Mouse (Mus musculus): ENCODE results near the gene Appbp2.
A peak's percentile ranks its signal among the peaks of the same experiment; 100 is the strongest.

Gene Appbp2

DNA sequence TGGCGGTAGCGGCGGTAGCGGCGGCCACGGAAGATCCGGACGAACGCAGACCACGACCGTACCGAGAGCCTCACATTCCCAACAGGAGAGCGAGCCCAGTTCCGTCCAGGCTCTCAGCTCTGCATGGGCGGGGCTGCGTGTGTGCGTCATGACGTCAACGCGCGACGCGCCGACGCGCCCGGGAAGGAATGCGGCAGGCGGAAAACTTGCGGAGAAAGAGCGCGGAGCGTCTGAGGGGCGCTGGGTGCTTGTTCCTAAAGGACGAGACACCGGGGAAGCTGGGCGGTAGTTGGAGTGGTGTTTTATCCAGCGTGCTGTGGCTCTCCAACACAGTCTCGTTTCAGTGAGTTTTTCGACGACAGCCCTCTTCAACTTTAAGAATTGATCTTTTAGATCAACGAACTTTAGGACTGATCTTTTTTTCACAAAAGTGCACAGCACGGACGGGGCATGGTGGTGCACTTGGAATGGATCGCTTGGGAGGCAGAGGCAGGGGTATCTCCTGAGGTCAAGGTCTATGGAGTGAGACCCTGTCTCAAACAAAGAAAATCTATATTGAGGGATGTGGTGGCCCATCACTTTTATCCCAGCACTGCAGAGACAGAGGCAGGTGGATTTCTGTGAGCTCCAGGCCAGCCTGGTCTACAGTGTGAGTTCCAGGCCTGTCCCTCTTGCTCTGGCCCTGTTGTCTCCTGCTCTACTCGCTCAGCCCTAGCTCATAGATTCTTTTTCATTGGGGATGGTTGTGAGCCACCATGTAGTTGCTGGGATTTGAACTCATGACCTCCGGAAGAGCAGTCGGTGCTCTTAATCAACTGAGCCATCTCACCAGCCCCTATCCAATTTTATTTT, at the start of gene Appbp2:
TSS of gene Appbp2 (minus strand) at position 141 of the 852 bp plus-strand sequence.
- peak; percentile 87 for DNase-seq (ENCODE audit: low read depth)

- no peak for DNase-seq (ENCODE audit: low read depth)
These were observed 46.4 kb upstream of the Appbp2 start for GRCm38 (mm10) chr11:85281219-85281878.

GRCm38 (mm10) chr11:85278175-85278574, 43.2 kb upstream of the Appbp2 start:
- DNase-seq (ENCODE audit: low read depth): no peak

GRCm38 (mm10) chr11:85277609-85278008, 42.7 kb upstream of the Appbp2 start:
- DNase-seq (ENCODE audit: low read depth): no peak

DNA sequence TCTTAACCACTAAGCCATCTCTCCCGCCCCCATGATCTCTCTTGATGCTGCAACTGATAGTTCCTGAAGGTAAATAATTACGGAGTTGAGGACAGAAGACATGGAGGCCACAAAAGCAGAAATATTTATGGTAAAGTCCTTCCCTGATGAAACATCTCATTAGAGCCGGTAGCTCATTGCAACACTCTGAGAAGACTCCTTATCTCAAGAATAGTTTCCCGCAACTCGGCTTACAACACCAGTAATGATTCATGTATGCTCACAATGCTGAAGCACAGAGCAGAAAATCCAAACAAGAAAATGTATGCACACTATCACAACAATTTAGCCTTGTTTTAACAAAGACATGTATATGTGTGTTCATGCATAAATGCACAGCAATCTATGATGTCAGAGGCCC, 40.2 kb upstream of the Appbp2 start:
- DNase-seq (ENCODE audit: low read depth): no peak

GRCm38 (mm10) chr11:85273299-85273698, 38.4 kb upstream of the Appbp2 start:
- DNase-seq (ENCODE audit: low read depth): no peak

DNA sequence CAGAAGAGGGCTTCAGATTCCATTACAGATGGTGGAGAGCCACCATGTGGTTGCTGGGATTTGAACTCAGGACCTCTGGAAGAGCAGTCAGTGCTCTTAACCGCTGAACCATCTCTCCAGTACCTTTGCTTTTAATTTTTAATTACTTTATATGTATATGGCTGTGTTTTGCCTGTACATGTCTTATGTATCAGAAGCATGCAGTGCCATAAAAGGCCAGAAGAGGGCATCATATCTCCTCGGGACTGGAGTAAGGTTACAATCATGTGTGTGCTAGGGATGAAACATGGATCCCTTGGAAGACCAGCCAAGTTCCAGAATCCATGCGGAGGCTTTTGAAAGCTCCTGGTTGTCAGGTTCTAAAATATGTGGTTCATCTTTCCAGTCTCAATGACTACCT, 35.7 kb upstream of the Appbp2 start:
- peak; percentile 59 for DNase-seq (ENCODE audit: low read depth)

DNA sequence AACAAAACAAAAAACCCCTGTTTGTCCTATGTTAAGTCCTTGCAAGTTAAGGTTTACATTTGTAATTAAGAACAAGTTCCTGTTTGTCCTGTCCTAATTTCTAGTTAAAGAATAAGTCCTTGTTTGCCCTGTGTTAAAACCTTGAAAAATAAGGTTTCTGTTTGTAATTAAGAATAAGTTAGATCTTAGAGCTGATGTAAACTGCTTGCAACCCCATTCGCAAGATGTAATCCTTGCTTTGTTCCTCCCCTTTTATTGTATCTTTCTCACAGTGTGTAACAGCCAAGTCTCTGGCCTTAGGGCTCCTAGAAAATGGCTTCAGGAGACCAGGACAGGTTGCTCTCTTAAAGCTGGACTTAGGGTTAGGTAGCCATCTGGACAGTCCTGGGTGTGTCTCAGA, 32.5 kb upstream of the Appbp2 start:
- no peak for DNase-seq (ENCODE audit: low read depth)

GRCm38 (mm10) chr11:85264635-85265034, 29.7 kb upstream of the Appbp2 start:
- no peak for DNase-seq (ENCODE audit: low read depth)

DNA sequence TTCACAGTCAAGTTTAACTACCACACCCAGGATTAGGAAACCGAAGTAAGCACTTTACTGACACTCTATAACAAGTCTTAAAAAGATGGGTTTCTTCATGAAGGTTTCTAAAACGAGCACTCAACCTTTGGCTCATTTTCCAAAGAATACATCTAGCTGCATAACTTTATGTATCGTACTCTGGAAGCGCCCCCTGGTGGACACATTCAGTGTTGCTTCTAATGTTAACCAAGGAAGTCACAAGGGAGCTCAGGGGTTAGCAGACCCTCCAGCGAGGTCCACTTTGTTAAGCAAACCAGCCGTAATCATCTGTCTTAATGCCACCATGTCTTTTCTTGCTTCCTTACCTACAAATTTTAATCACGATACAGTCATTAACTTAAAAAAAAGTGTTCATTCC, 26.3 kb upstream of the Appbp2 start:
- peak; percentile 76 for DNase-seq (ENCODE audit: low read depth)

DNA sequence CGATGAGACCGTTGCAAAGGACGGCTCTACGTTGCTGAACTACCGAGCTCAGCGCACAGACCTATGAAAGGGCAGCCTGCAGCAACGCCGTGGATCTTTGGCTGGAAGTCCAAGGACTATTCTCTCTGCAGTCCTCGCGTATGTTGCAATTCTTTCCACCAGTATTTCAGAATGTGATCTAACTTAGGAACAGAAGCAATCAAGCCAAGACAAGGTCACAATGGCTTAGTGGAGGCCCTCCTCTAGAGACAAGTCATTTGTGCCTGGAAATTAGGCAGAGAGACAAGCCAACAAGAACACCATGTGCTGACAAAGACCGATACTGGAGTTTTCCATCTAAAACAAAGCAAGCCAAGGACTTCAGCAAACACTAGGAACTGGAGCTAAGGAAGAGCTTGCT, 24.0 kb upstream of the Appbp2 start:
- DNase-seq (ENCODE audit: low read depth): no peak

DNA sequence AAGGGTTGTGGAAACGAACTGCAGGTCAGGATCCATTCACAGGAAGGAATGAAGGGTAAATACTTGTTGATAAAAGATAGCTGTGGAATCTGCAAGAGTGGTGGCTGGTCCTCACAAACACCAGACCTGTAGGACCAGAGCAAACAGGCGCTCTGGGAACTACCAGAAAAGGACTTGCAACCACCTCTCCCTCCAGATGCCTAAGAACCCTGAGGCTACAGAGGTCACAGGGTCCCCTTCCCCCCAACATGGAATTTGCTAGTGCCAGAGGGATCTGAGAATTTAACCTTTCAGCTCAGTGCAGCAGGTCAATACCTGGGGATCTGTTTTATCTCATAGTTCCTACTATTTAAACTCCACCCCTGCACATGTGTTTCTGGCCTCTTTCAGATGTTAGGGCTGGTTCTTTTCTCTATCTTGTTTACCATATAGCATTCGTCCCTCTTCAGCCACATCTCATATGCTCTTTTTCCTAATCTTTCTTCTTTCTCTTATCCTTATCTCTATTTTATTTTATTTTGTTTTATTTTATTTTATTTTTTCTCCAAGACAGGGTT, 20.6 kb upstream of the Appbp2 start:
- no peak for DNase-seq (ENCODE audit: low read depth)

GRCm38 (mm10) chr11:85253641-85254040, 18.7 kb upstream of the Appbp2 start:
- no peak for DNase-seq (ENCODE audit: low read depth)

DNA sequence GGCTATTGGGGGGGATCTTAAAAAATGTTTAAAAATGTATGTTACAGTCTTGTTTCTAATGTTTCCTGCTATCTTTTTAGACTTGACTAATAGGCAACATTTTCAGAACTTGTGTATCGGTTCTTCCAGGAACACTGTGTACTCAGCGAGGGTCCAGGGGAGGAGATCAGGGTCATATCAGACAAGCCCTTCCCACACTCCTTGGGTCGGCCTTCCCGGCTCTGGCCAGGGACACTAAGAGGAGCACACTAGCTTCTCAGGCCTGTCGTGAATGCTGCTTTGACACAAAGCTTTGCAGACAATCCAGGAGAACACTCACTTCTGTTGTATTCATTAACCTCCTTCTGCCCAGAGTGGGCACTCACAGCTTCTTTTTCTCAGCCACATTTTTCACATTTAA, 18.1 kb upstream of the Appbp2 start:
- DNase-seq (ENCODE audit: low read depth): no peak

GRCm38 (mm10) chr11:85251955-85252354, 17.0 kb upstream of the Appbp2 start:
- DNase-seq (ENCODE audit: low read depth): no peak

GRCm38 (mm10) chr11:85250467-85250866, 15.5 kb upstream of the Appbp2 start:
- DNase-seq (ENCODE audit: low read depth): peak; percentile 29

GRCm38 (mm10) chr11:85249338-85249737, 14.4 kb upstream of the Appbp2 start:
- DNase-seq (ENCODE audit: low read depth): no peak

DNA sequence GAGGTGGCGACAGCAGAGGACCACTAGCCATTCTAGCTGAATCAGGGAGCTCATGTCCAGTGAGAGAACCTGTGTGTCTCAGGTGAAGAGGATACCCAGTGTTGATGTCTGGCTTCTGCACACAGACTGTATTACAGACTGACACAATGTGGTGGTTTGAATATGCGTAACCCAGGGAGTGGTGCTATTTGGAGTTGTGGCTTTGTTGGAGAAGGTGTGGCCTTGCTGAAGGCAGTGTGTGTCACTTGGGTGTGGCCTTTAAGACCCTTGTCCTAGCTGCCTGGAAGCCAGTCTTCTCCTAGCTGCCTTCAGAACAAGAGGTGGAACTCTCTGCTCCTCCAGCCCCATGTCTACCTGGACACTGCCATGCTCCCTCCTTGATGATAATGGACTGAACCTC, 13.2 kb upstream of the Appbp2 start:
- DNase-seq (ENCODE audit: low read depth): no peak

DNA sequence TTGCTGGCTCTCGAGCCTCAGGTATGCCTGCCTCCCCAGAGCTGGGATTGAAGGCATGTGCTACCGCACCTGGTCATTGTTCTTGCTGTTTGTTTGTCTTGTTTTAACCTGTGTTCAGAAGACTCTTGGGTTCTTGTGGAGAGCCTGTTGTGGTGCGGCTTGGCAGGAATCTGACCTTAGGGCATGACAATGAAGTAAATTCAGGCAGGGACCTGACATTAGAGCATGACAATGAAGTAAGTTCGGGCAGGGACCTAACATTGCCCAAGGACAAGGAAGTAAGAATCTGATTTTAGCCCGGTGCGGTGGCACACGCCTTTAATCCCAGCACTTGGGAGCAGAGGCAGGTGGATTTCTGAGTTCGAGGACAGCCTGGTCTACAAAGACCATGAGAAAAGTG, 6.3 kb upstream of the Appbp2 start:
- DNase-seq (ENCODE audit: low read depth): no peak

- DNase-seq (ENCODE audit: low read depth): no peak
These were observed 5.3 kb upstream of the Appbp2 start for GRCm38 (mm10) chr11:85240211-85240610.

GRCm38 (mm10) chr11:85234363-85234989, 454 bp downstream of the Appbp2 start:
- DNase-seq (ENCODE audit: low read depth): peak; percentile 71

DNA sequence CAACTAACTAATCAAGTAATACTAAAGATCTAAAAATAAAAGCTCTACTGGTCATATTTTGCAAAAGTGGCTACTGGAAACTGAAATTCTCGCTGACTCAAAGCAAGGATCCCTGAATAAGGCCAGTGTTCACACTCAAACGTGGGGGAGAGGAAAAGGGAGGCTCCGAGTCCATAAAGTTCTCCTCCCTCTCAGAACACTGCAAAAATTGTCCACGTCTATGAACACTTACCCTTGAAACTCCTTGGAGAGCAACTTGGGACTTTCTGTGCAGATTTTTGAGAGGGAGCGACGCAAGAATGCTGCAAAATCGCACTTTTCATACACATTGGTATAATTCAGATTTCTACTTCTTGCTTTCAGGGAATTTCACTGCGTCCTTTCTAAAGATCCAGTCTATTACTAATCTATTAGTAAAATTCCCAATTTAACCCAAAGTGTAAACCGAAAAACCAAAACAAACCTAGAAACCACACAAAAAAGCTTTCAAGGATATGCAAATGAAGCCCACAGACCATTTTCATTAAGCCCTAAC, 1.2 kb downstream of the Appbp2 start:
- DNase-seq (ENCODE audit: low read depth): no peak
